Mouse (Mus musculus) testis, adult 2 months (tissue): Measurements from ENCODE around the gene Foxc2. TPM values are rescaled to one million over a fixed set of nuclear protein-coding genes. Genes with fewer than 3 reads are reported as not detected.

ENCODE experiments used
- H3K27ac ChIP-seq: fragments of 200-500 bp; 2 replicates; pipeline ENCODE4 v1.5.1; 2012; ENCODE audit warnings: low read depth, low read length; ENCODE audit not compliant: control insufficient read depth, insufficient read depth
- H3K27me3 ChIP-seq: fragments of 200-500 bp; 2 replicates; pipeline ENCODE4 v1.6.1; 2012; ENCODE audit warnings: mild to moderate bottlenecking, low read length, moderate library complexity; ENCODE audit not compliant: control insufficient read depth, insufficient read depth
- H3K36me3 ChIP-seq: fragments of 200-500 bp; 2 replicates; pipeline ENCODE4 v1.6.1; 2012; ENCODE audit warnings: mild to moderate bottlenecking, low read length; ENCODE audit not compliant: control insufficient read depth, insufficient read depth
- H3K4me1 ChIP-seq: fragments of 200-500 bp; 2 replicates; pipeline ENCODE4 v1.6.1; 2012; ENCODE audit warnings: low read length; ENCODE audit not compliant: control insufficient read depth, insufficient read depth
- H3K4me3 ChIP-seq: fragments of 200-500 bp; 2 replicates; pipeline ENCODE4 v1.5.1; 2012; ENCODE audit warnings: low read depth, mild to moderate bottlenecking, low read length, moderate library complexity, mixed read lengths; ENCODE audit not compliant: control insufficient read depth
- CTCF ChIP-seq: fragments of 200-500 bp; IDR thresholded peaks from 2 replicates; pipeline ENCODE4 v1.5.1; 2012; ENCODE audit warnings: low read depth, mild to moderate bottlenecking, inconsistent platforms, low read length, moderate library complexity; ENCODE audit not compliant: control insufficient read depth, insufficient read depth, insufficient replicate concordance
- POLR2A ChIP-seq: fragments of 200-500 bp; IDR thresholded peaks from 2 replicates; pipeline ENCODE4 v1.6.1; 2012; ENCODE audit warnings: low read depth, mild to moderate bottlenecking, inconsistent platforms, low read length, moderate library complexity; ENCODE audit not compliant: control insufficient read depth
- polyA plus RNA-seq: library from polyadenylated mRNA; depleted of rRNA; stranded (reverse); fragments of >200 nt; gene quantifications from 2 replicates; pipeline ENCODE4 v1.2.3, GENCODE M21; 2012; rRNA removed

Foxc2 gene
- polyA plus RNA-seq, result 0.20 and 0.22 TPM in 2 replicates

GRCm38 (mm10) chr8:121115948-121116347 is at the start of gene Foxc2:
Foxc2 (plus strand) TSS chr8:121116171.
- no peaks in the 10 kb centered on the region for H3K36me3 ChIP-seq
- no peak for TF ChIP-seq CTCF
- TF ChIP-seq POLR2A, result no peak
- peak within 1 kb of the TSS; percentile 19 for H3K4me3 ChIP-seq
- no peak within 1 kb of the TSS for H3K27ac ChIP-seq
- peaks cover 10% of the 10 kb centered on the region for H3K4me1 ChIP-seq
- H3K27me3 ChIP-seq, result peaks cover 6% of the 10 kb centered on the region

- Histone ChIP-seq H3K27ac (no peak overlapping the region), H3K36me3 (no peaks in the 10 kb centered on the region), H3K27me3 (no peaks in the 10 kb centered on the region; the same call in 1 of the 2 replicates), H3K4me1 (no peaks in the 10 kb centered on the region), H3K4me3 (no peak overlapping the region)
- TF ChIP-seq CTCF, result peak; percentile 19; the same call in 1 of the 2 replicates
- no peak for TF ChIP-seq POLR2A
Measured at GRCm38 (mm10) chr8:121071454-121071853, 44.5 kb upstream of the Foxc2 start.

GRCm38 (mm10) chr8:121072406-121073130 is 43.4 kb upstream of the Foxc2 start:
- Histone ChIP-seq H3K27ac (no peak overlapping the region), H3K4me1 (no peaks in the 10 kb centered on the region), H3K27me3 (no peaks in the 10 kb centered on the region; the same call in 1 of the 2 replicates), H3K36me3 (no peaks in the 10 kb centered on the region), H3K4me3 (no peak overlapping the region)
- TF ChIP-seq POLR2A (no peak), CTCF (no peak)

DNA sequence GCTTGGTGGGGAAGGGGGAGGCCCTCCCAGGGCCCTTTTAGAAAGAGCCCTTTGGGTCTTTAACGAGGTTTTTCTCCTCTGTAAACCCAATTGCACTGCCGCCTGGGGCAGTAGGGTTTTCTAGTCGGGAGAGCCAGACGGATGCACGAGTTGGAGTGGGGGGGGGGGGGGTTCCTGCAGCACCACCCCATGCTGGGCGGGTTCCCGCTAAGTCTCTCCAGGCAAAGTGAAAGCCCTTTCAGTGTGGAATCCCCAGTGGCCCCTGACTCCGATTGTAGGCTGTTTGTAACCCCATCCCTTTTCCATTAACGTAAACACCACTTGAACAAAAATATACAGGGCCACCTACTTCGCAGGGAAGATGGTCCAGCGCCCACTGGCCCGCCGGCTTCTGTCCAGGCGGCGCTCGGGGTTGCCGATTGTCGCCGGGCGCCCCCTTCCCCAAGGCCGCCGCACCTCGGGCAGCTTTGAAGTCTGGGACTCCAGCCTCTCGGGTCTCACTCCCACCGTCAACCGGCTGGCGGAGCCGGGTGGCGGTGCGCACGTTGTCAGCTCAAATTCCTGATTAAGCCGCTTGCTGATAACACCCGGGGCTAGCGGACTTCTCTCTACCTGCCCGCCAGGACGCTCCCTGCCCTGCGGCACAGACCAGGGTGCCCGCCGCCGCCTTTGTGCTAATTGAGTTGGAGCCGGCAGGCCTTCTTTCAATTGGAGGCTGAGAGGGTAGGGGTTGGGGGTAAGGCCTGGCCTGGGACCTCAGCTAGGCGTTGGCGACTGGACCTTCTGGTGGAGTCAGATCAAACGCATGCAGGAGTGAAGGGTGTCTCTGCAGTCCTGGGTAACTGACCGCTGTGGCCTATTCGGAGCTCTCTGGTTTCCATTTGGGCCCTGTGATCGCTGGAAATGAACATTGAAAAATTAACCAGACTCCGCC is 42.5 kb upstream of the Foxc2 start:
- H3K4me3 ChIP-seq, result no peak overlapping the region
- H3K27ac ChIP-seq, result no peak overlapping the region

GRCm38 (mm10) chr8:121074108-121074847 is 41.7 kb upstream of the Foxc2 start:
- no peak for TF ChIP-seq POLR2A
- no peak for TF ChIP-seq CTCF
- Histone ChIP-seq H3K4me1 (no peaks in the 10 kb centered on the region), H3K36me3 (no peaks in the 10 kb centered on the region), H3K27me3 (no peaks in the 10 kb centered on the region; the same call in 1 of the 2 replicates), H3K27ac (no peak overlapping the region), H3K4me3 (no peak overlapping the region)

More for the DNA sequence above, 42.5 kb upstream of the Foxc2 start:
- H3K4me1 ChIP-seq, result no peaks in the 10 kb centered on the region
- TF ChIP-seq POLR2A (no peak), CTCF (no peak)
- no peaks in the 10 kb centered on the region; the same call in 1 of the 2 replicates for H3K27me3 ChIP-seq
- H3K36me3 ChIP-seq, result no peaks in the 10 kb centered on the region

GRCm38 (mm10) chr8:121074848-121075145 is 41.2 kb upstream of the Foxc2 start:
- H3K27ac ChIP-seq, result no peak overlapping the region
- no peak overlapping the region for H3K4me3 ChIP-seq
- TF ChIP-seq CTCF, result no peak
- TF ChIP-seq POLR2A, result no peak
- no peaks in the 10 kb centered on the region; the same call in 1 of the 2 replicates for H3K27me3 ChIP-seq
- H3K4me1 ChIP-seq, result no peaks in the 10 kb centered on the region
- H3K36me3 ChIP-seq, result no peaks in the 10 kb centered on the region

- H3K36me3 ChIP-seq, result no peaks in the 10 kb centered on the region
- H3K27me3 ChIP-seq, result no peaks in the 10 kb centered on the region; the same call in 1 of the 2 replicates
- no peak overlapping the region for H3K4me3 ChIP-seq
- no peaks in the 10 kb centered on the region; the same call in 1 of the 2 replicates for H3K4me1 ChIP-seq
- H3K27ac ChIP-seq, result no peak overlapping the region
- TF ChIP-seq CTCF, result no peak
- no peak for TF ChIP-seq POLR2A
Measured at GRCm38 (mm10) chr8:121075936-121076335, 40.0 kb upstream of the Foxc2 start.
